9 mouse cellular contexts compared by ENCODE assay signal in genomic region chr1:71844938-71845685, GRCm38 (mm10).
DNase-seq lines count a peak whose midpoint lies in the region; ATAC-seq lines count a peak whose summit lies in the region.
"Had no signal": no experiment of that assay in that cellular context is flagged by ENCODE, and none has a peak within 500 bp of the region (broad histone marks: within the 10 kb centered on the region; RNA-seq: fewer than 3 reads in every experiment).

No protein-coding gene starts in this region.

- H3K9ac ChIP-seq in stomach, embryonic 15.5 days, result no peak overlapping the region
- no peak overlapping the region for H3K9ac ChIP-seq in forebrain, embryonic 12.5 days

- no peaks in the 10 kb centered on the region for H3K36me3 ChIP-seq in heart, embryonic 10.5 days
- H3K36me3 ChIP-seq in stomach, embryonic 15.5 days, result no peaks in the 10 kb centered on the region
- no peaks in the 10 kb centered on the region for H3K36me3 ChIP-seq in forebrain, embryonic 12.5 days (replicated peaks)

- peak overlapping the region; percentile 33; the same call in 1 of the 2 replicates for H3K4me3 ChIP-seq in heart, embryonic 10.5 days
- H3K4me3 ChIP-seq in stomach, embryonic 15.5 days (replicated peaks), result no peak overlapping the region
- H3K4me3 ChIP-seq in forebrain, embryonic 12.5 days (replicated peaks), result no peak overlapping the region

- DNase-seq in kidney, adult 18-20 months, result peak; percentile 24
- DNase-seq in kidney, adult 11 months, result no peak
- peak; percentile 73 for DNase-seq in heart, embryonic 10.5 days (ENCODE audit: low spot score)
- DNase-seq in kidney, postnatal 4 days, result peak; percentile 63 to 73
- no peak for DNase-seq in testis, postnatal 10 days (ENCODE audit: low spot score)
- no peak for DNase-seq in cerebellum, postnatal 36 days

- H3K27me3 ChIP-seq in heart, embryonic 10.5 days (ENCODE audit: insufficient read depth, poor library complexity, severe bottlenecking), result no peaks in the 10 kb centered on the region
- H3K27me3 ChIP-seq in stomach, embryonic 15.5 days (replicated peaks), result no peaks in the 10 kb centered on the region
- no peaks in the 10 kb centered on the region for H3K27me3 ChIP-seq in forebrain, embryonic 12.5 days
- H3K27me3 ChIP-seq: CH12.LX had no signal

- ATAC-seq in stomach, embryonic 15.5 days (ENCODE audit: insufficient read depth, low FRiP score, low read depth), result no peak; the same call in 1 of the 2 replicates
- no peak for ATAC-seq in forebrain, embryonic 12.5 days (ENCODE audit: low FRiP score)

- H3K4me2 ChIP-seq in stomach, embryonic 15.5 days, result peak overlapping the region; percentile 23
- H3K4me2 ChIP-seq in forebrain, embryonic 12.5 days, result no peak overlapping the region

- H3K27ac ChIP-seq in heart, embryonic 10.5 days, result peak overlapping the region; percentile 72; the same call in 1 of the 2 replicates
- H3K27ac ChIP-seq in stomach, embryonic 15.5 days, result peak overlapping the region; percentile 85
- H3K27ac ChIP-seq in forebrain, embryonic 12.5 days, result no peak overlapping the region

- 46% methylated on average over 16 of the region's 16 CpGs for WGBS in heart, embryonic 10.5 days
- 35% methylated on average over 16 of the region's 16 CpGs for WGBS in stomach, embryonic 15.5 days
- 85% methylated on average over 16 of the region's 16 CpGs for WGBS in forebrain, embryonic 12.5 days

- no peaks in the 10 kb centered on the region for H3K9me3 ChIP-seq in heart, embryonic 10.5 days
- H3K9me3 ChIP-seq in stomach, embryonic 15.5 days, result no peaks in the 10 kb centered on the region
- H3K9me3 ChIP-seq in forebrain, embryonic 12.5 days, result no peaks in the 10 kb centered on the region

- peaks cover 10% of the 10 kb centered on the region for H3K4me1 ChIP-seq in heart, embryonic 10.5 days
- H3K4me1 ChIP-seq in stomach, embryonic 15.5 days, result no peaks in the 10 kb centered on the region
- no peaks in the 10 kb centered on the region for H3K4me1 ChIP-seq in forebrain, embryonic 12.5 days

Comparison
In these comparisons a context has a peak if more than half of its experiments do, and no peak if none do; other contexts are left out.
1. DNase-seq: peak in kidney, adult 18-20 months (single experiment), heart, embryonic 10.5 days (single experiment) and kidney, postnatal 4 days (2 of 2); none in kidney, adult 11 months (single experiment), testis, postnatal 10 days (single experiment) and cerebellum, postnatal 36 days (0 of 2).